Mouse (Mus musculus) spleen, adult 2 months (tissue): ENCODE measurements around the gene Olfr1424.
"Not testable (repeated sequence)": the region's sequence is repeated elsewhere in the genome, so short reads cannot be mapped to it uniquely, and the experiment has no call there.

Experiments
- CTCF ChIP-seq: fragments of 200-500 bp; IDR thresholded peaks from 2 replicates; pipeline ENCODE4 v1.5.1; 2011; ENCODE audit warnings: mild to moderate bottlenecking, inconsistent platforms; ENCODE audit not compliant: insufficient read depth, insufficient read length, insufficient replicate concordance; ENCODE audit errors: extremely low read depth
- POLR2A ChIP-seq: fragments of 200-500 bp; IDR thresholded peaks from 2 replicates; pipeline ENCODE4 v1.6.1; 2011; ENCODE audit warnings: low read depth, low read length, inconsistent platforms

GRCm38 (mm10) chr19:12077631-12078030 is 15.1 kb upstream of the Olfr1424 start, which contains the start of gene Olfr1425:
- TF ChIP-seq POLR2A, CTCF: not testable (repeated sequence)
